Mouse (Mus musculus): Measurements from ENCODE around the gene Mdh2. TPM values are rescaled to one million over a fixed set of nuclear protein-coding genes. Genes with fewer than 3 reads are reported as not detected.

The Mdh2 gene
- polyA plus RNA-seq, 1 experiment from 2014 or later: 579 TPM

DNA sequence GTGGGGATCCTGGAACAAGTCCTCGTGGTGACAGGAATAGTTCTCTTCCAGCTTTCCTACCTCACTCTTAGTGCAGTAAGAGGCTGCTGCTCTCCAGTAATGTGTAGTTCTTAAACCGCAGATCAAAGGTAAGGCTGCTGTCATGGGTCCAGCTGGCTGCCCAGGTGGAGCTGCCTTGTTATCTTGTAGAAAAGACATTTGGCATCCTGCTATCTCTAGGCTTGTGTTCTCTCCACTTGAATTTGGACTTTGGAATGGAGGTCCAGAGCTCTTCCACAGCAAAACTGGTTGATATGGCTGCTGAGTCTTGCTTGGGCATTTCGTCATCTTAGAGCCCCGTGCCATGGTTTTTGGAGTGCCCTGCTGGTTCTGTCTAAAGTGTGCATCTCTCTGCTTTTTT lies 4.6 kb downstream of the Mdh2 start:
- H3K4me3 ChIP-seq: no peak overlapping the region
- no peaks in the 10 kb centered on the region for H3K27me3 ChIP-seq (ENCODE audit: poor library complexity, severe bottlenecking)
- 97% methylated on average over 4 of the region's 4 CpGs for WGBS
- peaks cover 81% of the 10 kb centered on the region for H3K36me3 ChIP-seq (replicated peaks)
- H3K27ac ChIP-seq: no peak overlapping the region
- no peaks in the 10 kb centered on the region for H3K9me3 ChIP-seq
- no peak for DNase-seq (ENCODE audit: extremely low spot score, low spot score)
- peaks cover 19% of the 10 kb centered on the region for H3K4me1 ChIP-seq

DNA sequence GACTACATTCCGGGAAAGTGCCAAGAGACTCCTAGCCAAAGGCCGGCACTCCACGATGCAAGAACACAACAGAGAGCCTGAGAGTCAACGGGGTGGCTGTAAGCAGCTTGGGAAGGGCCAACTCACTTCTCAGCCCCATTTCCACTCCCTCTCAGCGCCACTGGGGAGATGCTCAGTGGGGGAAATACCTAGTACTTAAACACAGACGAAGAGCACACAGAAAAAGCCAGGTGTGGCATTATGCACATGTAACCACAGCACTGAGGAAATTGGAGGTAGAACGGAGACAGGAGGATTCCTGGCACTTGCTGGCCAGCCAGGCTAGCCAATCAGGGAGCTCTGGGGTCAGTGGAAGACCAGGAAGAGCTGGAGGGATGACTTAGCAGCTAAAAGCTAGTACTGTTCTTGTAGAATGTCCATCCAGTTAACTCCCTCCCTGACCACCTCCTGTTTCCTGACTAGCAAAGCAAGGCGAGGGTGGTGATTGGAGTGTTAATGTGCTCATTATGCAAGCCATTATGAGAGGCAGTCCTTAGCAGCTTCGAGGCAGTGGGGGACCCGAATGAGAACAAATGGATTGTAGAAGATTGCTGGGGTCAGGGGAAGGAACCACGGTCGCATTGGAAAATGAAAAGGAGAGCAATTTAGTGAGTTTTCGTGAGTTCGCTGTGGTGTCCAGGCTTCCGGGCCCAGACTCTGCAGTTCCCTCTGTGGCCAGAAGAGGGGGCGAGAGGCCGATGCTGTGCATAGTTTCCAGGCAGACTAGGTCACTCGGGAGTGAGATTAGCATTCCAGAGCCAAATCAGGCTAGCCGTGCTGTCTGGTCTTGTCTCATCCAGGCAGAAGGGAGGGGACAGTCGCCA lies 15.9 kb downstream of the Mdh2 start:
- peaks cover 31% of the 10 kb centered on the region for H3K36me3 ChIP-seq (replicated peaks)
- no peaks in the 10 kb centered on the region for H3K27me3 ChIP-seq (ENCODE audit: poor library complexity, severe bottlenecking)
- WGBS: 8% methylated on average over 20 of the region's 20 CpGs
- H3K4me3 ChIP-seq: peak overlapping the region; percentile 41
- no peaks in the 10 kb centered on the region for H3K9me3 ChIP-seq
- H3K27ac ChIP-seq: peak overlapping the region; percentile 79
- peaks cover 15% of the 10 kb centered on the region for H3K4me1 ChIP-seq
- peak; percentile 87 for DNase-seq (ENCODE audit: extremely low spot score, low spot score)

- no peak for DNase-seq (ENCODE audit: extremely low spot score, low spot score)
- no peaks in the 10 kb centered on the region for H3K27me3 ChIP-seq (ENCODE audit: poor library complexity, severe bottlenecking)
- H3K27ac ChIP-seq: peak overlapping the region; percentile 79
- 6% methylated on average over 5 of the region's 5 CpGs for WGBS
- peaks cover 25% of the 10 kb centered on the region for H3K36me3 ChIP-seq (replicated peaks)
- H3K9me3 ChIP-seq: no peaks in the 10 kb centered on the region
- H3K4me3 ChIP-seq: peak overlapping the region; percentile 41
- H3K4me1 ChIP-seq: peaks cover 15% of the 10 kb centered on the region
These were observed 16.5 kb downstream of the Mdh2 start for GRCm38 (mm10) chr5:135794859-135795181.

DNA sequence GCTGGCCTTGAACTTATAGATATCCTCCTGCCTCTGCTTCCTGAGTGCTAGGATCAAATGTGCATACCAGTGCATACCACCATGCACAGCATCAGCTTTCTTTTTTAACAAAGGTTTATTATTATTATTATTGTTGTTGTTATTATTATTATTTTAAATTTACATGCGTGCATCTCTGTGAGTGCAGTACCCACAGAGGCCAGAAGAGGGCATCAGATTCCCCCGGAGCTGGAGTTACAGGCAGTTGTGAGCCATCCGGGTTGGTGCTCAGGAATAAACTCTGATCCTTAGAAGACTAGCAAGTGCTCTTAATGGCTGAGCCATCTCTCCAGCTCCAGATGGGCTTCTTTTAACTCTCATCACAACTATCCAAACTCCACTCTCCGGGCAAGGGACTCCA lies 21.5 kb downstream of the Mdh2 start:
- Histone ChIP-seq H3K27ac (no peak overlapping the region), H3K36me3 (replicated peaks) (no peaks in the 10 kb centered on the region), H3K27me3 (ENCODE audit: poor library complexity, severe bottlenecking) (peaks cover 5% of the 10 kb centered on the region), H3K9me3 (no peaks in the 10 kb centered on the region), H3K4me1 (peaks cover 22% of the 10 kb centered on the region), H3K4me3 (no peak overlapping the region)
- DNase-seq (ENCODE audit: extremely low spot score, low spot score): no peak
- 46% methylated on average over 4 of the region's 4 CpGs for WGBS

DNA sequence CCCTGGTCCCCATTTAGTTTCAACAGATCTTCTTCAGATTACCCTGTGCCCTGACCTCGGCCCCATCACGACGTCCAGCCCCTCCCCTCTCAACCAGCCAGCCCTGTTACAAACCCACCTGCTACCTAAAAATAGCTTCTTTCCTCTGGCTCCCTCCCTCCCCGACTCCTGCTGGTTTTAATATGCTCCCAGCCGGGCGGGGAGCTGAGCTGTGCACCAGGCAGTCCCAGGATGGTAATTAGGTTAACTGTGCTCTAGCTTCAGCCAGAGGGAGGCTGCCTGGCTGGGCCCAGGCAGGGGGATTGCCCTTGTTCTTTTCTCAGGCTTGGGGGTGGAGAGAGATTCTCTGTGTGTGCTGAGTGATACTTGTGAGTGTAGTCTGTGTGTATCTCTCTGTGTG lies 22.6 kb downstream of the Mdh2 start:
- Histone ChIP-seq H3K27ac (0 out of 2 replicates have a peak overlapping the region, but pooled peaks have one; percentile 11), H3K4me1 (peaks cover 17% of the 10 kb centered on the region), H3K4me3 (no peak overlapping the region), H3K27me3 (ENCODE audit: poor library complexity, severe bottlenecking) (peaks cover 10% of the 10 kb centered on the region), H3K36me3 (replicated peaks) (no peaks in the 10 kb centered on the region), H3K9me3 (no peaks in the 10 kb centered on the region)
- DNase-seq (ENCODE audit: extremely low spot score, low spot score): peak; percentile 19
- 3% methylated on average over 6 of the region's 6 CpGs for WGBS

DNA sequence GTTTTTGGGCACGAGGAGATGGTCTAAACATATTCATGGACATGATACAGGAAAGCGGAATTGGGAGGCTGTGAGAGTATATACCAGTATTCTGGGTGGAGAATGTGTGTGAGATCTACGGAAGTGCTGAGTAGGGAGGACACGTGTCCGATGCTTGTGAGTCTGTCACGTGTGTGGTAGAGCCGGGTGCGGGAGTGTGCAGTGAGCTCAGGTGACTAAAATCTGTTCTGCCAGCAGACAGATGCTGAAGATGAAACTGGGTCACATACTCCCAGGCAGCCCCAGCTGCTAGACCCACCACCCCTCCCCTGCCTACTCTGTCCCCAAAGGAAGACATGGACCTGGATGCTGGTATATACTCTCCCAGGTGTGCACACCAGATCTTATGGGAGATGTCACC lies 24.4 kb downstream of the Mdh2 start:
- Histone ChIP-seq H3K4me1 (peaks cover 28% of the 10 kb centered on the region), H3K9me3 (no peaks in the 10 kb centered on the region), H3K36me3 (replicated peaks) (no peaks in the 10 kb centered on the region), H3K27me3 (ENCODE audit: poor library complexity, severe bottlenecking) (peaks cover 10% of the 10 kb centered on the region), H3K27ac (no peak overlapping the region), H3K4me3 (no peak overlapping the region)
- DNase-seq (ENCODE audit: extremely low spot score, low spot score): no peak
- 90% methylated on average over 8 of the region's 8 CpGs for WGBS

- 73% methylated on average over 4 of the region's 4 CpGs for WGBS
- H3K36me3 ChIP-seq (replicated peaks): no peaks in the 10 kb centered on the region
- H3K4me1 ChIP-seq: peaks cover 28% of the 10 kb centered on the region
- H3K4me3 ChIP-seq: no peak overlapping the region
- DNase-seq (ENCODE audit: extremely low spot score, low spot score): no peak
- peaks cover 10% of the 10 kb centered on the region for H3K27me3 ChIP-seq (ENCODE audit: poor library complexity, severe bottlenecking)
- H3K9me3 ChIP-seq: no peaks in the 10 kb centered on the region
- no peak overlapping the region for H3K27ac ChIP-seq
These were observed 24.9 kb downstream of the Mdh2 start for GRCm38 (mm10) chr5:135803135-135803534.

GRCm38 (mm10) chr5:135803676-135804075 lies 25.4 kb downstream of the Mdh2 start:
- WGBS: 88% methylated on average over 4 of the region's 4 CpGs
- H3K4me3 ChIP-seq: no peak overlapping the region
- H3K27ac ChIP-seq: no peak overlapping the region
- no peaks in the 10 kb centered on the region for H3K36me3 ChIP-seq (replicated peaks)
- H3K9me3 ChIP-seq: no peaks in the 10 kb centered on the region
- DNase-seq (ENCODE audit: extremely low spot score, low spot score): no peak
- H3K27me3 ChIP-seq (ENCODE audit: poor library complexity, severe bottlenecking): peaks cover 10% of the 10 kb centered on the region
- peaks cover 28% of the 10 kb centered on the region for H3K4me1 ChIP-seq

GRCm38 (mm10) chr5:135804735-135805134 lies 26.5 kb downstream of the Mdh2 start:
- Histone ChIP-seq H3K36me3 (replicated peaks) (no peaks in the 10 kb centered on the region), H3K27me3 (ENCODE audit: poor library complexity, severe bottlenecking) (peaks cover 10% of the 10 kb centered on the region), H3K4me1 (peaks cover 28% of the 10 kb centered on the region), H3K27ac (no peak overlapping the region), H3K9me3 (no peaks in the 10 kb centered on the region), H3K4me3 (no peak overlapping the region)
- WGBS: 69% methylated on average over 2 of the region's 2 CpGs
- DNase-seq (ENCODE audit: extremely low spot score, low spot score): no peak

DNA sequence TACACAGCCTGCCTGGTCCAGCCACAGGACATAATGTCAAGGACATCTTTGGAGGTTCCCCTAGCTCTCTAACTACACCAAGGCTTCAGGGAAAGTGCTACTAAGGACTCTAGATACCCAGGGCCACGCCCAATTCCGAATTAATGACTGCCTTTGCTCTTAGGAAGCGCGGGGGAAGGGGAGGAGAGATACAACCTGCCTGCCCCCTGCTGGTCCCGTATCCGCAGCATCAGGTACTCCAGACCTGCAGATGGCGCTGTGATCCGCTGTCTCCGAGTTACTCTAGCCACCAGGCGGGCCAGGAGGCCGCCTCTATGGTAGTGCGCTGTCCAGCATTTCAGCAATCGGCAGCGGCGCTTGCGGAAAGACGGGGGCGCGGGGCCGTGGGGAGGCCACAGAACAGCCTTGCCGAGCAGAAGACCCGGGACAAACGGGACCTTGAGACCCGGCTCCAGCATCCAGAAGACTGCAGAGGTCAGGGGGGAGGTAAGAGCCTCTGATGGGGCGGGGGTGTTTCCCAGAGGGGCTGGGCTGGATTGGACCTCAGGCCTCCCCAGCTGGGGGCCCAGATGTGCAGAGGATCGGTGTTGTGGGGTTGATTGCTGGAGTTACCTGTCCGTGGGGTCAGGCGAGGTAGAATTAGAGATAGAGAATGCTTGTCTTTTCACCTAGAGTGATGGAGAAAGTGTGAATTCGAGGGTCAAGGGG lies 28.4 kb downstream of the Mdh2 start, which contains the start of gene Srrm3:
Gene Srrm3 (plus strand): TSS at position 336 of the 708 bp plus-strand sequence.
- WGBS: 4% methylated on average over 29 of the region's 29 CpGs
- H3K27me3 ChIP-seq (ENCODE audit: poor library complexity, severe bottlenecking): peaks cover 6% of the 10 kb centered on the region; the same call in 1 of the 2 replicates
- H3K4me3 ChIP-seq: peak within 1 kb of the TSS; percentile 49
- peak within 1 kb of the TSS; percentile 48; the same call in 1 of the 2 replicates for H3K27ac ChIP-seq
- H3K4me1 ChIP-seq: peaks cover 11% of the 10 kb centered on the region
- no peaks in the 10 kb centered on the region for H3K9me3 ChIP-seq
- peak; percentile 87 for DNase-seq (ENCODE audit: extremely low spot score, low spot score)
- H3K36me3 ChIP-seq (replicated peaks): no peaks in the 10 kb centered on the region

GRCm38 (mm10) chr5:135807263-135807637 lies 29.0 kb downstream of the Mdh2 start:
- Histone ChIP-seq H3K9me3 (no peaks in the 10 kb centered on the region), H3K27ac (no peak overlapping the region), H3K4me3 (peak overlapping the region; percentile 49), H3K36me3 (replicated peaks) (no peaks in the 10 kb centered on the region), H3K27me3 (ENCODE audit: poor library complexity, severe bottlenecking) (peaks cover 6% of the 10 kb centered on the region; the same call in 1 of the 2 replicates), H3K4me1 (peaks cover 11% of the 10 kb centered on the region)
- no peak for DNase-seq (ENCODE audit: extremely low spot score, low spot score)
- 50% methylated on average over 3 of the region's 3 CpGs for WGBS

DNA sequence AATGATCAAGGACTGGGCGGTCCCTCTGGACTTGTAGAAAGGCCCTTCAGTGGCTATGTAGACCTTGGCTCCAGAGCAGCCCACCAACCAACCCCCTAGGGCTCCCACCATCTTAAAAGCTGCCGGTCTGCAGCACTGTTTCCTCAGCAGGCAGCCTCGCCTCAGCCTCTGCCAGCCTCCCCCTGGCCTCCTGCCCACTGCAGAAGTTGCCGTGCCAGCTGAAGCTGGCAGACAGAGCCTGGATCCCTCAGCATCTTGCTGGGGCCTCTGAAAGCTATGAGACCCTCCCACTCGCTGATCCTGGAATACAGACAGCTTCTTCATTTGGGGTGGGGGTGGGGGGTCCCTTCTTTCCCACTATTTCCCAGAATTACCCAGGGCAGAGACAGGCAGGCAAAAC lies 34.7 kb downstream of the Mdh2 start:
- H3K36me3 ChIP-seq (replicated peaks): no peaks in the 10 kb centered on the region
- H3K4me3 ChIP-seq: no peak overlapping the region
- WGBS: 75% methylated on average over 5 of the region's 5 CpGs
- 0 out of 2 replicates have a peak, but pooled peaks cover under 1% of the 10 kb centered on the region for H3K27me3 ChIP-seq (ENCODE audit: poor library complexity, severe bottlenecking)
- DNase-seq (ENCODE audit: extremely low spot score, low spot score): no peak
- no peaks in the 10 kb centered on the region for H3K4me1 ChIP-seq
- H3K27ac ChIP-seq: no peak overlapping the region
- H3K9me3 ChIP-seq: no peaks in the 10 kb centered on the region

DNA sequence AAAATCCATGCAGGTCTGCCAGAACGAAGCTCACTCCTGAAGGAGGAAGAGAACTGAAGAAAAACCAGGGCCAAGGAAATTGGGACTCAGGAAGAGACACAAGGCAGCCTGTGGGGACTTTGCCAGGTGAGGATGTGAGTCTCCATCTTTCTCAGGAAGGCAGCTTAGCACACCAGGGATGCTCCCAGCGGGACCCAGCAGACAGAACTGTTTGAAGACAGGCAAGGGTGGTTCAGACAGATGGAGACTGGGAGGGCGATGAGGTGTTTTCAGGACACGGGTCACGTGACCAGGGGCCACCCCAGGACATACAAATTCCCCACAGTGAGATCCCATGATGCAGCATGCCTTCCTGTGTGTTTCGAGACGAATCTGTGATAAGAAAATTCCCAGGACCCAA lies 40.2 kb downstream of the Mdh2 start:
- Histone ChIP-seq H3K27me3 (ENCODE audit: poor library complexity, severe bottlenecking) (peaks cover 20% of the 10 kb centered on the region), H3K4me3 (no peak overlapping the region), H3K9me3 (no peaks in the 10 kb centered on the region), H3K27ac (no peak overlapping the region), H3K4me1 (peaks cover 12% of the 10 kb centered on the region), H3K36me3 (replicated peaks) (no peaks in the 10 kb centered on the region)
- WGBS: 51% methylated on average over 7 of the region's 7 CpGs
- DNase-seq (ENCODE audit: extremely low spot score, low spot score): no peak

All from forebrain, embryonic 10.5 days (tissue).